16 mouse cellular contexts compared by ENCODE assay signal in the genomic region with DNA sequence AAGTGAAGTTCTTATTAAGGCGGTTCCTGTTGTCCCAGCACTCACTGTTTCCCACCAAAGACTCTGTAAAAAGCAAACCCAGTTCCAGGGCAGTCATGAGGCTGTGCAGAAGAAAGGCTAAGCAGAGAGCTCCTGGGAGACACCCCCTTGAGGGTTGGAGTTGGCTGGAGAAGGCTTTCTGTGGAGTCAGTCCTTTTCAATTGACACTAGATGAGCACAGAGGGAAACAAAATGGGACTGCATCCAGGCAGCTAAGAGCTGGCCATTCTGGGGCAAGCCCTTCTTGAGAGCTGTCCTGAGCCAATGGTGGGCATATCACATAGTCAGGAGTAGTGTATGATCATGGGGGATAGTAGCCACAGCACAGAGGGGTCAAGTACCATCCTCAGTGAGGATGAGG. TPM values are rescaled to one million over a fixed set of nuclear protein-coding genes. Genes with fewer than 3 reads are reported as not detected.
A peak's percentile ranks its signal among the peaks of the same experiment; 100 is the strongest.
DNase-seq lines count a peak whose midpoint lies in the region; ATAC-seq and TF ChIP-seq lines count a peak whose summit lies in the region.
"Had no signal": no experiment of that assay in that cellular context is flagged by ENCODE, and none has a peak within 500 bp of the region (broad histone marks: within the 10 kb centered on the region; RNA-seq: fewer than 3 reads in every experiment).

No protein-coding gene starts in this region.

- H3K27ac ChIP-seq in gastrocnemius, adult 2 months: peak overlapping the region; percentile 87
- H3K27ac ChIP-seq: embryonic facial prominence, embryonic 13.5 days; lung, embryonic 15.5 days; midbrain, embryonic 15.5 days had no signal

- no peak for DNase-seq in cerebellum, adult 8-10 months
- peak; percentile 15 to 44 for DNase-seq in heart, postnatal 36 days
- DNase-seq in heart, postnatal 4 days: no peak
- DNase-seq in adipocyte (ENCODE audit: low spot score): peak; percentile 49
- peak; percentile 76 for DNase-seq in gastrocnemius, adult 2 months
- no peak for DNase-seq in thymus, adult 18-20 months
- DNase-seq in urinary bladder, postnatal 14 days (ENCODE audit: low spot score): no peak
- DNase-seq: kidney, adult 11 months; kidney, postnatal 10 days; layer of hippocampus, adult 9-11 months; right cerebral cortex, postnatal 14 days had no signal

- H3K4me3 ChIP-seq in gastrocnemius, adult 2 months: peak overlapping the region; percentile 35
- H3K4me3 ChIP-seq: embryonic facial prominence, embryonic 13.5 days; lung, embryonic 15.5 days; midbrain, embryonic 15.5 days had no signal

- no peak for TF ChIP-seq CTCF in gastrocnemius, adult 2 months (IDR thresholded peaks at IDR 0.05)

- intact Hi-C loops in heart, postnatal 36 days (cut with DNase I): no loop called here
- intact Hi-C loops in gastrocnemius, adult 2 months (cut with DNase I): loop anchor here (5.0 kb wide), 1 partner anchor 42 kb away; no protein-coding TSS in a partner anchor

- peak; percentile 20; the same call in 1 of the 2 replicates for ATAC-seq in cerebellum, adult (ENCODE audit: insufficient number of reproducible peaks, low FRiP score, low TSS enrichment)
- ATAC-seq: activated CD4-positive, CD25-positive, alpha-beta regulatory T cell, adult 4 months; midbrain, embryonic 15.5 days had no signal

RNA-seq across cellular contexts. Expression of a gene that starts 44.3 kb away (rescaled TPM):
- total RNA-seq in heart, postnatal 36 days (2021): 1 to 10 TPM; 5.7 to 6.0 TPM
- total RNA-seq in heart, postnatal 4 days (2021): 10 to 100 TPM; 10.4 to 13.6 TPM
- 1 to 10 TPM; 3.7 to 5.1 TPM for total RNA-seq in gastrocnemius, adult 2 months (2021)

RNA-seq across cellular contexts. Expression of a gene that starts 44.7 kb away (rescaled TPM):
- total RNA-seq in heart, postnatal 36 days (2021): 100 to 1,000 TPM; 248 to 254 TPM
- total RNA-seq in heart, postnatal 4 days (2021): 100 to 1,000 TPM; 223 TPM
- 1,000 to 10,000 TPM; 1,079 to 1,367 TPM for total RNA-seq in gastrocnemius, adult 2 months (2021)

Comparison
In these comparisons a context has a peak if more than half of its experiments do, and no peak if none do; other contexts are left out.
1. DNase-seq: peak in heart, postnatal 36 days (2 of 2), adipocyte (single experiment) and gastrocnemius, adult 2 months (single experiment); none in cerebellum, adult 8-10 months (single experiment), heart, postnatal 4 days (single experiment), thymus, adult 18-20 months (0 of 2) and urinary bladder, postnatal 14 days (single experiment).
2. RNA of a gene that starts 44.7 kb away (total RNA-seq): 1,079 to 1,367 TPM in gastrocnemius, adult 2 months; 248 to 254 TPM in heart, postnatal 36 days and 223 TPM in heart, postnatal 4 days; every median in the first group is over 4 times any median in the second.